Comparison of ENCODE assay signal across 25 mouse cellular contexts in the genomic region with DNA sequence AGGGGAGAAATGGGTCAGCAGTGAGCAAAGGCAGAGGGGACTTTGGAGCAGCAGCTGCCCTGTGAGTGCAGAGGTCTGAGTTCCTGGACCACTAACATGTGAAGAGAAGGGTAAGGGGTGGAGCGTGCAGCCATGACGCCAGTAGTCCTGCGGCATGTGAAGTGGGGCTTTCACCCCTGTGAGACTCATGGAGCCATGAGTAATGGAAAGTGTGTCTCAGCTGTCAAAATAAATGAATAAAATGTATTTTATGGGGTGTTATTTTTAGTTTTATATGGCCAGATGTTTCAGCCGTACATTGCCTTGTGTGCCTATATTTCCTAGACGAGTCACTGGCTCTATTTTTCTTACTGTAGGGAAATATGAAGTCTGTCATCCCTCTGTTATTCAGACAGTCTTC.
DNase-seq lines count a peak whose midpoint lies in the region; ATAC-seq and TF ChIP-seq lines count a peak whose summit lies in the region.
"Had no signal": no experiment of that assay in that cellular context is flagged by ENCODE, and none has a peak within 500 bp of the region (broad histone marks: within the 10 kb centered on the region; RNA-seq: fewer than 3 reads in every experiment).

No protein-coding gene starts in this region.

- H3K4me1 ChIP-seq in stomach, embryonic 14.5 days (ENCODE audit: control insufficient read depth, insufficient read depth, low read length) = peaks cover 13% of the 10 kb centered on the region
- H3K4me1 ChIP-seq in stomach, postnatal 0 days (replicated peaks; ENCODE audit: control insufficient read depth, insufficient read depth) = no peaks in the 10 kb centered on the region; the same call in 1 of the 2 replicates
- peaks cover 18% of the 10 kb centered on the region for H3K4me1 ChIP-seq in embryonic facial prominence, embryonic 14.5 days (ENCODE audit: control insufficient read depth, insufficient read depth, low read length)
- peaks cover 42% of the 10 kb centered on the region for H3K4me1 ChIP-seq in limb, embryonic 12.5 days (replicated peaks)
- peaks cover 6% of the 10 kb centered on the region for H3K4me1 ChIP-seq in forebrain, embryonic 15.5 days
- H3K4me1 ChIP-seq: liver, embryonic 12.5 days had no signal

- DNase-seq in stomach, postnatal 0 days (ENCODE audit: low spot score) = no peak
- DNase-seq in embryonic facial prominence, embryonic 14.5 days (ENCODE audit: low spot score) = no peak
- DNase-seq in spleen, adult 12 weeks (ENCODE audit: low spot score) = no peak
- DNase-seq in T-cell, adult 2 months (ENCODE audit: low spot score) = no peak
- DNase-seq: adrenal gland, postnatal 25 days; cerebellum, adult 8-10 months; cerebellum, postnatal 36 days; embryo, embryonic 11 days; gastrocnemius, postnatal 10 days; kidney, postnatal 14 days; lung, adult 18-20 months; lung, postnatal 10 days; thymus, adult 18-20 months; thymus, postnatal 4 days had no signal

- H3K27me3 ChIP-seq in stomach, embryonic 14.5 days (ENCODE audit: control insufficient read depth, insufficient read depth, low read length) = no peaks in the 10 kb centered on the region
- H3K27me3 ChIP-seq in stomach, postnatal 0 days (ENCODE audit: control insufficient read depth, insufficient read depth, low read length) = no peaks in the 10 kb centered on the region
- no peaks in the 10 kb centered on the region for H3K27me3 ChIP-seq in embryonic facial prominence, embryonic 14.5 days (replicated peaks; ENCODE audit: control insufficient read depth, insufficient read depth, low read length)
- peaks cover 3% of the 10 kb centered on the region; the same call in 1 of the 2 replicates for H3K27me3 ChIP-seq in limb, embryonic 12.5 days
- H3K27me3 ChIP-seq in forebrain, embryonic 15.5 days = no peaks in the 10 kb centered on the region
- H3K27me3 ChIP-seq: liver, embryonic 12.5 days; midbrain, embryonic 13.5 days had no signal

- no peak for TF ChIP-seq EP300 in stomach, postnatal 0 days (optimal IDR thresholded peaks at IDR 0.05)

- 65% methylated on average over 5 of the region's 5 CpGs for WGBS in stomach, embryonic 14.5 days
- 63% methylated on average over 5 of the region's 5 CpGs for WGBS in stomach, postnatal 0 days
- 64% methylated on average over 5 of the region's 5 CpGs for WGBS in embryonic facial prominence, embryonic 14.5 days
- WGBS in limb, embryonic 12.5 days = 35% methylated on average over 5 of the region's 5 CpGs
- WGBS in forebrain, embryonic 15.5 days = 92% methylated on average over 5 of the region's 5 CpGs

- TF ChIP-seq CTCF in stomach, postnatal 0 days (IDR thresholded peaks at IDR 0.05; ENCODE audit: low read depth) = no peak

- no peak for ATAC-seq in stomach, embryonic 14.5 days (ENCODE audit: insufficient number of reproducible peaks, insufficient read depth, low FRiP score, low read depth)
- ATAC-seq in stomach, postnatal 0 days (ENCODE audit: low FRiP score, low TSS enrichment) = no peak
- ATAC-seq in embryonic facial prominence, embryonic 14.5 days (ENCODE audit: low read depth) = peak; percentile 41; the same call in 1 of the 2 replicates
- peak; percentile 91 for ATAC-seq in limb, embryonic 12.5 days (ENCODE audit: insufficient number of reproducible peaks, insufficient read depth, low FRiP score, low TSS enrichment, low read depth)
- no peak for ATAC-seq in forebrain, embryonic 15.5 days (replicated peaks)
- ATAC-seq: forebrain, embryonic 13.5 days; hindbrain, postnatal 0 days; intestine, postnatal 0 days; liver, embryonic 12.5 days; midbrain, embryonic 13.5 days had no signal

- peak overlapping the region; percentile 29; the same call in 1 of the 2 replicates for H3K27ac ChIP-seq in stomach, embryonic 14.5 days (ENCODE audit: low read length)
- no peak overlapping the region for H3K27ac ChIP-seq in stomach, postnatal 0 days (replicated peaks)
- peak overlapping the region; percentile 39 for H3K27ac ChIP-seq in embryonic facial prominence, embryonic 14.5 days (replicated peaks; ENCODE audit: low read depth, low read length)
- H3K27ac ChIP-seq in limb, embryonic 12.5 days = peak overlapping the region; percentile 85
- no peak overlapping the region for H3K27ac ChIP-seq in forebrain, embryonic 15.5 days (replicated peaks)
- H3K27ac ChIP-seq: forebrain, embryonic 13.5 days; heart, embryonic 10.5 days; hindbrain, postnatal 0 days; layer of hippocampus, adult 2 months; liver, embryonic 12.5 days; midbrain, embryonic 13.5 days had no signal

- no peak overlapping the region for H3K4me3 ChIP-seq in stomach, embryonic 14.5 days (ENCODE audit: low read depth, low read length)
- no peak overlapping the region for H3K4me3 ChIP-seq in stomach, postnatal 0 days (ENCODE audit: low read depth, low read length)
- no peak overlapping the region for H3K4me3 ChIP-seq in embryonic facial prominence, embryonic 14.5 days (ENCODE audit: low read depth, low read length)
- no peak overlapping the region for H3K4me3 ChIP-seq in limb, embryonic 12.5 days (replicated peaks)
- H3K4me3 ChIP-seq in forebrain, embryonic 15.5 days = no peak overlapping the region
- H3K4me3 ChIP-seq: erythroblast, embryonic 14.5 days; forebrain, embryonic 13.5 days; heart, embryonic 10.5 days; layer of hippocampus, adult 2 months; liver, embryonic 12.5 days; midbrain, embryonic 13.5 days had no signal

- H3K9me3 ChIP-seq in stomach, embryonic 14.5 days (ENCODE audit: control insufficient read depth, low read depth, low read length) = 0 out of 2 replicates have a peak, but pooled peaks cover 2% of the 10 kb centered on the region
- H3K9me3 ChIP-seq in stomach, postnatal 0 days (ENCODE audit: control insufficient read depth, low read length) = no peaks in the 10 kb centered on the region
- no peaks in the 10 kb centered on the region for H3K9me3 ChIP-seq in embryonic facial prominence, embryonic 14.5 days (ENCODE audit: control insufficient read depth, low read length)
- no peaks in the 10 kb centered on the region for H3K9me3 ChIP-seq in limb, embryonic 12.5 days
- H3K9me3 ChIP-seq in forebrain, embryonic 15.5 days = no peaks in the 10 kb centered on the region
- H3K9me3 ChIP-seq: heart, embryonic 10.5 days; liver, embryonic 12.5 days; midbrain, embryonic 13.5 days had no signal

- H3K9ac ChIP-seq in stomach, embryonic 14.5 days (replicated peaks; ENCODE audit: low read depth, low read length) = no peak overlapping the region
- no peak overlapping the region for H3K9ac ChIP-seq in stomach, postnatal 0 days (ENCODE audit: low read length)
- H3K9ac ChIP-seq in embryonic facial prominence, embryonic 14.5 days (ENCODE audit: low read depth, low read length) = no peak overlapping the region
- no peak overlapping the region for H3K9ac ChIP-seq in limb, embryonic 12.5 days (replicated peaks)
- H3K9ac ChIP-seq in forebrain, embryonic 15.5 days (replicated peaks) = no peak overlapping the region
- H3K9ac ChIP-seq: forebrain, embryonic 13.5 days; liver, embryonic 12.5 days; midbrain, embryonic 13.5 days had no signal

- no peaks in the 10 kb centered on the region for H3K36me3 ChIP-seq in stomach, embryonic 14.5 days (ENCODE audit: control insufficient read depth, insufficient read depth, low read length)
- H3K36me3 ChIP-seq in stomach, postnatal 0 days (ENCODE audit: control insufficient read depth, insufficient read depth, low read length) = no peaks in the 10 kb centered on the region
- no peaks in the 10 kb centered on the region for H3K36me3 ChIP-seq in embryonic facial prominence, embryonic 14.5 days (ENCODE audit: control insufficient read depth, insufficient read depth, low read length)
- H3K36me3 ChIP-seq in limb, embryonic 12.5 days = no peaks in the 10 kb centered on the region
- no peaks in the 10 kb centered on the region for H3K36me3 ChIP-seq in forebrain, embryonic 15.5 days
- H3K36me3 ChIP-seq: heart, embryonic 10.5 days; liver, embryonic 12.5 days; midbrain, embryonic 13.5 days had no signal

- H3K4me2 ChIP-seq in stomach, embryonic 14.5 days (replicated peaks; ENCODE audit: low read depth, low read length) = no peak overlapping the region
- no peak overlapping the region for H3K4me2 ChIP-seq in stomach, postnatal 0 days (replicated peaks; ENCODE audit: low read depth)
- no peak overlapping the region for H3K4me2 ChIP-seq in embryonic facial prominence, embryonic 14.5 days (ENCODE audit: low read depth, low read length)
- no peak overlapping the region for H3K4me2 ChIP-seq in limb, embryonic 12.5 days
- H3K4me2 ChIP-seq in forebrain, embryonic 15.5 days (replicated peaks) = no peak overlapping the region
- H3K4me2 ChIP-seq: forebrain, embryonic 13.5 days; liver, embryonic 12.5 days; midbrain, embryonic 13.5 days had no signal

Comparison
In these comparisons a context has a peak if more than half of its experiments do, and no peak if none do; other contexts are left out.
1. H3K27ac ChIP-seq: peak in stomach, embryonic 14.5 days (single experiment), embryonic facial prominence, embryonic 14.5 days (single experiment) and limb, embryonic 12.5 days (single experiment); none in stomach, postnatal 0 days (single experiment) and forebrain, embryonic 15.5 days (single experiment).
2. ATAC-seq: peak in embryonic facial prominence, embryonic 14.5 days (single experiment) and limb, embryonic 12.5 days (single experiment); none in stomach, embryonic 14.5 days (single experiment), stomach, postnatal 0 days (single experiment) and forebrain, embryonic 15.5 days (single experiment).